Mouse (Mus musculus) layer of hippocampus, adult 11-12 months (tissue): ENCODE measurements around the gene Cbx6.
A peak's percentile ranks its signal among the peaks of the same experiment; 100 is the strongest.

ENCODE experiments used
- DNase-seq: peaks from one replicate; pipeline ENCODE4 v3.0.0; 2022; ENCODE audit warnings: low spot score

Gene Cbx6

DNA sequence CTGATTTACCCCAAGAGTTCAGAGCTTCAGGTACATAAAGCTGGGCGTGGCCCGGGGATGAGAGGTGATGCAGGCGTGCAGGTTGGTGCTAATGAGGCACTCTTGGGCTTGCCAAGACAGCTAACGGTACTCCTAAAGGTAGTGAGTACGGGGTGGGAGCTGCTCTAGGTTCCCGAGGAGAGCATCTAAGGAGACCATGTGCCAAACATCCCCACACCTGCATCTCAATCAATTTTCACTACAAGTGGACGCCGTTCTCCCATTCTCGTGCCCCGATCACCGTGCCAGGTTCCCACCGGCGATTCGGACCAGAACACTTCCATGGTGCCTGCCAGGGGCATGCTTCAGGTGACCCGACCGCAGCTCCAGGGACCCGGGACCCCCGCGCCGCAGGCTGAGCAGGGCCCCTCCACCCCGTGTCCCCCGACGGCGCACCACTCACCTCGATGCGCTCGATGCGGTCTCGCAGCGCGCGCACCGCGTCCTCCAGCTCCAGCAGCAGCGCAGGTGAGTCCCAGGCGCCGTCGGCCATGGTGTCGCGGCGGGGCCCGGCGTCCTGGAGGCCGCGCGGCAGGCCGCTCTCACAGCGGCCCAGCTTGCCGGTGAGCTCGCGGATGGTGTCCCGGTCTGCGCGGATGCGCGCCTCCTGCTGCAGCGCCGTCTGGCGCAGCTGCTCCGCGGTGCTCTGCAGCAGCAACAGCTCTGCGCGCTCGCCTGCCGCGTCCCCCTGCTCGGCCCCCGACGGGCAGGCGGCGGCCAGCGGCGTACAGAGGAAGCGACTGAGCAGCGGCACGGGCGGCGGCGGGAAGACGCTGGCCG, 30.7 kb downstream of the Cbx6 start:
- no peak for DNase-seq

- DNase-seq = no peak
These were observed 32.2 kb downstream of the Cbx6 start for GRCm38 (mm10) chr15:79802304-79802703.

DNA sequence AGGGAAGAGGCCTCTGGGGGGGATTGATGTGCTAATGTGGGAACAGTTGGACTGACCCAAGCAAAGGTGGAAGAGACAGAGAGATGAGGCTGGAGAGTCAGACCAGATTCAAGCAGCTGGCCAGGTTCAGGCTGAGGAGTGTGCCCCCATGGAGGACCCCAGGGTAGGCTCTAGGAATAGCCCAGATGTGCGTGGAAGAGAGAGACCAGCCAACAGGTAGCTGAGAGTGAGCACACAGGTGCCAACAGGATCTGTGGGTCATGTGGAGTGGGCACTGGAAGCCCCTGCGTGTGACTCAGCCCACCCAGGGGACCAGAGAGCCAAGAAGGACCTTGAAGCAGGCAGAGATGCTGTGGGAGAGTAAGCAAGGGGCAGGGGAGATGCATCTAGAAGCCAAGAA, 32.8 kb downstream of the Cbx6 start:
- no peak for DNase-seq

- DNase-seq = no peak
These were observed 33.8 kb downstream of the Cbx6 start for GRCm38 (mm10) chr15:79800701-79801100.

- DNase-seq = no peak
These were observed 35.9 kb downstream of the Cbx6 start for GRCm38 (mm10) chr15:79798591-79798990.

- DNase-seq = no peak
These were observed 36.8 kb downstream of the Cbx6 start for GRCm38 (mm10) chr15:79797680-79798079.

DNA sequence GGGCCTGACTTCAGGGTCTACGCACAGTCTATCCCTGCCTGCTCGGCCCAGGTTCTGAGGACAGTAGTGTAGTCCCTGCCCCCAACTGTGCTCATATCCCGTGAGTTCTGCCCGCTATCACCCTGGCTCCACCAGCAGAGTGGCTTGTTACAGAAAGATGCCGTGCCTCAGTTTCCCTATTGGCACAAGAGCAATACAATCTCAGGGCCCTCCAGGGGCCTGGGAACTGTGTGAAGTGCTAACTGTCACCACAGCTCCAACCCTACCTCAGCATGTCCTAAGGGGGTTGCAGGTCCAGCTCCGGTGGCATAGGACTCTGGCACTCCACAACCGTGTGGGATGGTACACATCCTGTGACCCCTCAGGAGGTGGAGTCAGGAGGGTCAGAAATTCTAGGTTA, 37.4 kb downstream of the Cbx6 start:
- DNase-seq = no peak

DNA sequence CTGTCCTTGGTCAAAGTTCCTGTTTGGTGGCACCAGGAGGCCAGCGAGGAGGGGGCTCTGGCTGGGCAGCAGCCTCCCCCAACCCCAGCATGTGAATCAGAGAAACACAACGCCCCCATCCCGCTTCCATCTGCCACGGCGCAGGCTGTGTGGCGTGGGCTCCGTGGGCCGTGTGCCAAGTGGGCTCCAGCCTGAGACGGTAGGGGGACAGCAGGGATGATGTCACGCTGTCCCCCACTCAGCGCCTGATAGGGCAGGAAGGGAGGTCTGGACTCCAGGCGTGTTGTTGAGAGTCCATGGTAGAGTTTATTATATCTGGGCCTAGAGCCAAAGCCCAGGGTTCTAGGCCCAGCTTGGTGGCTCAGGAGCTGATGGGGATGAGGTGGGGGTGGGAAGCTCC, 38.2 kb downstream of the Cbx6 start:
- DNase-seq = peak; percentile 78

DNA sequence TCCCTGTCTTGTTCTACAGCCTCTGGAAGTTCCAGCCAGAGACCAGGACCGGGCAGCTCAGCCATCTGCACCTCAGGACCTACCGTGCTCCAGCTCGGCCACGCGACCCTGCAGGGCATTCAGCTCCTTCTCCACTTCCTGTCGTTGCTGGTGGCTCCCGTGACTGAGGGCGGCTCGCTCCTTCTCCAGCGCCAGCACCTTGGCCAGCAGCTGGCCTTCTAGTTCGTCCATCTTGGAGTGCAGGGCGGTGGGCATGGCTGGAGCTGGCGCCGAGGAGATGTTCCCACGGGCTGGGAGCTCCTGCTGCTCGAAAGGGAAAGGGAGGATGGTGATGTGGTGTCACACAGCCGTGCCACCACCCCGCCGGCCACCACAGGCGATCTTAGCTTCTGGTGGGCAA, 40.3 kb downstream of the Cbx6 start:
- DNase-seq = no peak

GRCm38 (mm10) chr15:79793076-79793475, 41.4 kb downstream of the Cbx6 start:
- DNase-seq = no peak

DNA sequence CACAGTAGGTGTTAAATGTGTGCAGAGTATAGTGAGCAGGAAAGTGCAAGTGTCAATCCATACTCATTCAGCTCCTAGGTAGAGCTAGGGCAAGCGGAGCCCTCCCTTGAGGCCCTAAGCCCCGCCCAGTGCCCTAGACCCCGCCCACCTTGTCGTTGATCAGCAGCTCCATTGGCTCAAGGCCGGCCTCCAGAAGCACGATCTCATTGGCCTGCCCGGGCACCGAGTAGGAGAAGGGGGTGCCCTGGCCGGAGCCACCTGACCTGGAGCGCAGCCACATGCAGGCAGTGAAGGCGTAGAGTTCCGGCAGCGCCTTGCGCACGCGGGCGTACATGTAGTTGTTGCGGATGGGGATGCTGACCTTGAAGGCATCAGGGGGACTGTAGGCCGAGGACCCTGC, 42.0 kb downstream of the Cbx6 start:
- no peak for DNase-seq

GRCm38 (mm10) chr15:79791502-79791901, 43.0 kb downstream of the Cbx6 start:
- DNase-seq = no peak

- no peak for DNase-seq
These were observed 43.6 kb downstream of the Cbx6 start for GRCm38 (mm10) chr15:79790905-79791304.

- no peak for DNase-seq
These were observed 44.4 kb downstream of the Cbx6 start for GRCm38 (mm10) chr15:79790111-79790510.

DNA sequence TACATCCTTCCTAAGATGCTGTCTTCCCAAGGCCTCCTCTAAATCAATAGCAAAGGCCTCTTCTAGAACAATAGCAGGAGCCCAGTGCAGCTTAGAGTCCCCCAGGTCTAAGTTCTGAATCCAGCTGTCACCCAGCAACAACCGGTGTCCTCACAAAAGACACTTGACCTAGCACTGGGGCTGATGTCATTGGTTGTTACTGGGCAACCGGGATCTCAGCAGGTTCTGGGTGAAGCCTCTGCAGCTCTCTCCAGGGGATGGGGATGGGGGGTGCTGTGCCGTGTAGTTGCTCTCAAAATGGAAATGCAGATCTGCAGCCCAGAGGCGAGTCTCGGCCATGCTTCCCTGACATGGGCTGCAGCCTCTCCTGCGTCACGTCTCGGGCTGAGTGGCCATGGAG, 46.7 kb downstream of the Cbx6 start:
- DNase-seq = no peak

DNA sequence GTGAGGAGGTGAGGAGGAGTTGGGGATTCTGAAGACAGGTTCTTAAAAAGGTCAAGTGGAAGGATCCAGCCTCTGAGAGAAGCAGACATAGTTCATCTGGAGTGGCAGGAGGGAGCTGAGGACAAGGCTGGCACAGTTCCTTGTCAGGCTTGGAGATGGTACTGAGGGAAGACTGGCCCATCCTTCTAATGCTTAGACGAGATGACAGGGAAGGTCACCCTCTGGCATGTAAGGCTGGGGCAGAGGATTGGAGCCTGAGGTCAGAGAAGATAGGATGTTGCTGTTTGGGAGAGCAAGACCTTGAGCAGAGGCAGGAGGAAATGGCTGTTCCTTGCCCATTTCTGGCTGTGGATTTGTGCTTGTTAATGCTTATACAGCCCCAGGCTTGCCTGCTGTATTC, 49.4 kb downstream of the Cbx6 start:
- no peak for DNase-seq

DNA sequence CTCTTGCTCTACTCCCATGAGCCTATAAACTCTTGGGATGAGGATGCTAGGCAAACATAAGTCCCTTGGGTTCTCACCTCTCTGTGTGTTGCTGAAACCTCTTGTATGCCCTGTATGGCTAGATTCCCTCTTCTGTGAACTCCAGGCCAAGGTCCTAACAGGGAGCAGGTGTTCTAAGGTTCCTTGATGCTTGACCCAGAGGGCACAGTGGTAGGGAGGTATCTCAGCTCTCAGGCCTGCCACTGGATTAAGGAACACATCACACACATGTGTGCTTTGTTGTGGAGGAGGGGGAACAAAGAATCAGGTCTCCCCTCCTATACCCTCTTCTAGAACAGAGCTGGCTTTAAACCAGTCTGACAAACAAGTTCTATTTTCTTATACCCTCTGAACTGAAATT, 56.7 kb downstream of the Cbx6 start, which contains the start of gene Dnal4:
Gene Dnal4 (minus strand): TSS at position 101 of the 400 bp plus-strand sequence.
- no peak for DNase-seq

- no peak for DNase-seq
These were observed 58.8 kb downstream of the Cbx6 start for GRCm38 (mm10) chr15:79775662-79776061.

- DNase-seq = peak; percentile 96
These were observed 60.1 kb downstream of the Cbx6 start for GRCm38 (mm10) chr15:79774117-79775027.
